Mouse (Mus musculus) retina, adult 2 months (tissue): Measurements from ENCODE around the gene Tmcc1.

Source experiments
- DNase-seq: peaks from one replicate; pipeline ENCODE4 v3.0.0-alpha.2; 2012; ENCODE audit warnings: low read depth, low spot score

Gene Tmcc1

GRCm38 (mm10) chr6:116015902-116016301 is 177.4 kb downstream of the Tmcc1 start:
- DNase-seq = no peak

- no peak for DNase-seq
These were observed 179.2 kb downstream of the Tmcc1 start for GRCm38 (mm10) chr6:116014111-116014510.

- DNase-seq = no peak
These were observed 179.6 kb downstream of the Tmcc1 start for GRCm38 (mm10) chr6:116013687-116014086.

GRCm38 (mm10) chr6:116010541-116010940 is 182.7 kb downstream of the Tmcc1 start:
- peak; percentile 50 for DNase-seq

- DNase-seq = no peak
These were observed 183.9 kb downstream of the Tmcc1 start for GRCm38 (mm10) chr6:116009426-116009825.

- DNase-seq = no peak
These were observed 185.6 kb downstream of the Tmcc1 start for GRCm38 (mm10) chr6:116007561-116008173.

- DNase-seq = no peak
These were observed 186.6 kb downstream of the Tmcc1 start for GRCm38 (mm10) chr6:116006731-116007130.

- DNase-seq = no peak
These were observed 187.4 kb downstream of the Tmcc1 start for GRCm38 (mm10) chr6:116005959-116006288.

- DNase-seq = no peak
These were observed 187.9 kb downstream of the Tmcc1 start for GRCm38 (mm10) chr6:116005275-116005958.

GRCm38 (mm10) chr6:116004716-116005115 is 188.6 kb downstream of the Tmcc1 start:
- DNase-seq = no peak

GRCm38 (mm10) chr6:116004069-116004468 is 189.2 kb downstream of the Tmcc1 start:
- DNase-seq = no peak

GRCm38 (mm10) chr6:116003516-116003915 is 189.8 kb downstream of the Tmcc1 start:
- no peak for DNase-seq

GRCm38 (mm10) chr6:116002311-116003104 is 190.8 kb downstream of the Tmcc1 start:
- no peak for DNase-seq

- DNase-seq = no peak
These were observed 192.4 kb downstream of the Tmcc1 start for GRCm38 (mm10) chr6:116000851-116001250.

- DNase-seq = no peak
These were observed 194.1 kb downstream of the Tmcc1 start for GRCm38 (mm10) chr6:115999227-115999626.

GRCm38 (mm10) chr6:115998758-115999157 is 194.5 kb downstream of the Tmcc1 start:
- no peak for DNase-seq

GRCm38 (mm10) chr6:115997726-115998311 is 195.5 kb downstream of the Tmcc1 start:
- no peak for DNase-seq

- DNase-seq = no peak
These were observed 197.0 kb downstream of the Tmcc1 start for GRCm38 (mm10) chr6:115996171-115996851.

GRCm38 (mm10) chr6:115995531-115995941 is 197.8 kb downstream of the Tmcc1 start:
- DNase-seq = no peak

GRCm38 (mm10) chr6:115994877-115995520 is 198.3 kb downstream of the Tmcc1 start, which contains the start of gene Plxnd1:
Gene Plxnd1, minus strand, starts transcription at chr6:115995005.
- peak; percentile 69 for DNase-seq
